Mouse (Mus musculus) heart, adult 2 months (tissue): ENCODE data around the gene Bnc2. TPM values are rescaled to one million over a fixed set of nuclear protein-coding genes. Genes with fewer than 3 reads are reported as not detected.

Experiments
- DNase-seq, 2 experiments: peaks; one replicate each; pipeline ENCODE4 v3.0.0; 2021
- H3K27ac ChIP-seq: fragments of 200-600 bp; 2 replicates; pipeline ENCODE4 v1.8.1; 2022
- H3K27me3 ChIP-seq: fragments of 200-500 bp; 2 replicates; pipeline ENCODE4 v1.6.1; 2012; ENCODE audit warnings: mild to moderate bottlenecking, low read length, inconsistent platforms, mixed read lengths; ENCODE audit not compliant: control insufficient read depth, insufficient read depth
- H3K36me3 ChIP-seq: fragments of 200-500 bp; 2 replicates; pipeline ENCODE4 v1.6.1; 2012; ENCODE audit warnings: low read length, inconsistent platforms; ENCODE audit not compliant: control insufficient read depth, insufficient read depth
- H3K4me1 ChIP-seq: fragments of 200-500 bp; 2 replicates; pipeline ENCODE4 v1.6.1; 2011; ENCODE audit warnings: low read length; ENCODE audit not compliant: control insufficient read depth, insufficient read depth
- H3K4me3 ChIP-seq: fragments of 200-600 bp; 2 replicates; pipeline ENCODE4 v1.8.1; 2022
- H3K79me2 ChIP-seq: fragments of 200-500 bp; replicated peaks from 2 replicates; pipeline ENCODE4 v1.6.1; 2012; ENCODE audit warnings: mild to moderate bottlenecking, inconsistent platforms, low read length, moderate library complexity, mixed read lengths; ENCODE audit not compliant: control insufficient read depth, insufficient read depth
- H3K9ac ChIP-seq: fragments of 200-500 bp; 2 replicates; pipeline ENCODE4 v1.6.1; 2012; ENCODE audit warnings: low read depth, mild to moderate bottlenecking, control low read depth, inconsistent platforms, low read length, mixed read lengths
- CTCF ChIP-seq: fragments of 200-600 bp; IDR thresholded peaks from 2 replicates; pipeline ENCODE4 v1.8.1; 2022; ENCODE audit warnings: antibody characterized with exemption, mild to moderate bottlenecking, moderate library complexity
- EP300 ChIP-seq: fragments of 200-500 bp; IDR thresholded peaks from 2 replicates; pipeline ENCODE4 v1.6.1; 2011; ENCODE audit warnings: low read depth, low read length, control low read depth; ENCODE audit not compliant: insufficient read depth
- POLR2A ChIP-seq: fragments of 200-500 bp; IDR thresholded peaks from 2 replicates; pipeline ENCODE4 v1.6.1; 2011; ENCODE audit warnings: mild to moderate bottlenecking, low read depth, low read length, control low read depth; ENCODE audit not compliant: insufficient read depth
- WGBS: fragments of 180-500 bp; shearing (Covaris S2); methylation state at CpG from one replicate; pipeline ENCODE4 v1.1.7; 2018; 5-methylcytosine and 5-hydroxymethylcytosine counted together
- intact Hi-C: fragments of 180-260 bp; cut with DNase I; formaldehyde crosslinking; loops from one replicate; pipeline ENCODE4 v1.15.1; 2025
- polyA plus RNA-seq: library from polyadenylated mRNA; depleted of rRNA; stranded (reverse); fragments of >200 nt; gene quantifications from 2 replicates; pipeline ENCODE4 v1.2.3, GENCODE M21; 2012
- total RNA-seq, 2 experiments: library from RNA; stranded (reverse); gene quantifications; 2 replicates each; pipeline ENCODE4 v1.2.3; 2021

The Bnc2 gene
- total and polyA plus RNA-seq, 3 experiments, result 1.6 to 3.0 (median 2.6) TPM

- 72% methylated on average over 4 of the region's 4 CpGs for WGBS
These were observed 221.5 kb downstream of the Bnc2 start for GRCm38 (mm10) chr4:84453586-84453985.

GRCm38 (mm10) chr4:84452642-84453041, 222.4 kb downstream of the Bnc2 start:
- H3K79me2 ChIP-seq, result no peaks in the 10 kb centered on the region
- H3K27me3 ChIP-seq, result no peaks in the 10 kb centered on the region
- DNase-seq, result no peak
- H3K4me3 ChIP-seq, result no peak overlapping the region
- H3K4me1 ChIP-seq, result no peaks in the 10 kb centered on the region
- H3K36me3 ChIP-seq, result no peaks in the 10 kb centered on the region
- intact Hi-C loops, result no loop called here
- WGBS, result 92% methylated on average over 3 of the region's 3 CpGs
- TF ChIP-seq POLR2A (no peak), EP300 (no peak), CTCF (no peak)
- H3K27ac ChIP-seq, result no peak overlapping the region
- no peak overlapping the region for H3K9ac ChIP-seq

More at GRCm38 (mm10) chr4:84453586-84453985, 221.5 kb downstream of the Bnc2 start:
- H3K27me3 ChIP-seq, result no peaks in the 10 kb centered on the region
- H3K9ac ChIP-seq, result no peak overlapping the region
- no peak overlapping the region for H3K4me3 ChIP-seq
- DNase-seq, result no peak
- TF ChIP-seq POLR2A (no peak), CTCF (no peak), EP300 (no peak)
- intact Hi-C loops, result no loop called here
- no peaks in the 10 kb centered on the region for H3K79me2 ChIP-seq
- H3K4me1 ChIP-seq, result no peaks in the 10 kb centered on the region
- H3K36me3 ChIP-seq, result no peaks in the 10 kb centered on the region
- no peak overlapping the region for H3K27ac ChIP-seq

- H3K9ac ChIP-seq, result no peak overlapping the region
- TF ChIP-seq POLR2A (no peak), CTCF (no peak), EP300 (no peak)
- H3K4me3 ChIP-seq, result no peak overlapping the region
- H3K27ac ChIP-seq, result no peak overlapping the region
- no peak for DNase-seq
- no peaks in the 10 kb centered on the region for H3K36me3 ChIP-seq
- no peaks in the 10 kb centered on the region for H3K4me1 ChIP-seq
- intact Hi-C loops, result no loop called here
- H3K79me2 ChIP-seq, result no peaks in the 10 kb centered on the region
- H3K27me3 ChIP-seq, result no peaks in the 10 kb centered on the region
- WGBS, result 71% methylated on average over 7 of the region's 7 CpGs
These were observed 225.6 kb downstream of the Bnc2 start for GRCm38 (mm10) chr4:84449246-84450005.

GRCm38 (mm10) chr4:84433324-84433723, 241.8 kb downstream of the Bnc2 start:
- WGBS, result 91% methylated on average over 9 of the region's 9 CpGs

GRCm38 (mm10) chr4:84431677-84432515, 243.2 kb downstream of the Bnc2 start:
- intact Hi-C loops, result no loop called here
- no peaks in the 10 kb centered on the region for H3K4me1 ChIP-seq
- H3K79me2 ChIP-seq, result no peaks in the 10 kb centered on the region
- no peak for DNase-seq
- no peaks in the 10 kb centered on the region for H3K36me3 ChIP-seq
- H3K4me3 ChIP-seq, result no peak overlapping the region
- H3K27me3 ChIP-seq, result no peaks in the 10 kb centered on the region
- H3K9ac ChIP-seq, result no peak overlapping the region
- no peak for TF ChIP-seq POLR2A
- TF ChIP-seq EP300, result no peak
- TF ChIP-seq CTCF, result no peak
- no peak overlapping the region for H3K27ac ChIP-seq
- 51% methylated on average over 6 of the region's 6 CpGs for WGBS

More at GRCm38 (mm10) chr4:84433324-84433723, 241.8 kb downstream of the Bnc2 start:
- DNase-seq, result no peak
- Histone ChIP-seq H3K4me3 (no peak overlapping the region), H3K27ac (no peak overlapping the region), H3K36me3 (no peaks in the 10 kb centered on the region), H3K79me2 (no peaks in the 10 kb centered on the region), H3K4me1 (no peaks in the 10 kb centered on the region), H3K27me3 (no peaks in the 10 kb centered on the region), H3K9ac (no peak overlapping the region)
- intact Hi-C loops, result no loop called here
- TF ChIP-seq EP300, result no peak
- no peak for TF ChIP-seq CTCF
- TF ChIP-seq POLR2A, result no peak

- Histone ChIP-seq H3K4me1 (no peaks in the 10 kb centered on the region), H3K4me3 (no peak overlapping the region), H3K9ac (no peak overlapping the region), H3K27me3 (no peaks in the 10 kb centered on the region), H3K36me3 (no peaks in the 10 kb centered on the region), H3K27ac (no peak overlapping the region), H3K79me2 (no peaks in the 10 kb centered on the region)
- no peak for DNase-seq
- intact Hi-C loops, result no loop called here
- no peak for TF ChIP-seq CTCF
- 73% methylated on average over 3 of the region's 3 CpGs for WGBS
These were observed 247.1 kb downstream of the Bnc2 start for GRCm38 (mm10) chr4:84427955-84428354.
